Mouse (Mus musculus): ENCODE results near the gene Pcca. TPM values are rescaled to one million over a fixed set of nuclear protein-coding genes. Genes with fewer than 3 reads are reported as not detected.

The Pcca gene
- total RNA-seq, 1 experiment = 12.3 TPM

- Histone ChIP-seq H3K36me3 (ENCODE audit: control insufficient read depth, insufficient read depth, low read length, poor library complexity, severe bottlenecking) (no peaks in the 10 kb centered on the region), H3K27ac (ENCODE audit: insufficient read depth, low read depth, low read length, poor library complexity, severe bottlenecking) (no peak overlapping the region), H3K9ac (ENCODE audit: insufficient read depth, low read depth, low read length, poor library complexity, severe bottlenecking) (no peak overlapping the region), H3K4me3 (ENCODE audit: insufficient read depth in 1 of 2, low read depth in 1 of 2, low read length in 2 of 2, poor library complexity in 1 of 2, severe bottlenecking in 1 of 2) (no peak overlapping the region), H3K4me1 (ENCODE audit: control insufficient read depth in 2 of 2, insufficient read depth in 2 of 2, low read length in 2 of 2, poor library complexity in 1 of 2) (no peaks in the 10 kb centered on the region), H3K9me3 (ENCODE audit: control insufficient read depth, insufficient read depth, low read depth, low read length) (no peaks in the 10 kb centered on the region)
- TF ChIP-seq CHD2 (IDR thresholded peaks at IDR 0.05; ENCODE audit: low read depth, low read length) (no peak), ZC3H11A (IDR thresholded peaks at IDR 0.05; ENCODE audit: borderline replicate concordance, low read depth, low read length) (no peak), MAFK (IDR thresholded peaks at IDR 0.05; ENCODE audit: insufficient read depth, low read depth, low read length) (no peak), ZNF384 (IDR thresholded peaks at IDR 0.05; ENCODE audit: low read depth, low read length) (no peak), HCFC1 (IDR thresholded peaks at IDR 0.05; ENCODE audit: borderline replicate concordance, insufficient read depth, low read length) (no peak)
- DNase-seq (ENCODE audit: low read depth, low spot score) = no peak
- in situ Hi-C loops (cut with MboI; ENCODE audit: low sequenced_read_pairs in 2 of 2, unreplicated experiment in 2 of 2) = no loop called here
Observed at GRCm38 (mm10) chr14:122617656-122618055, 83.5 kb downstream of the Pcca start.

DNA sequence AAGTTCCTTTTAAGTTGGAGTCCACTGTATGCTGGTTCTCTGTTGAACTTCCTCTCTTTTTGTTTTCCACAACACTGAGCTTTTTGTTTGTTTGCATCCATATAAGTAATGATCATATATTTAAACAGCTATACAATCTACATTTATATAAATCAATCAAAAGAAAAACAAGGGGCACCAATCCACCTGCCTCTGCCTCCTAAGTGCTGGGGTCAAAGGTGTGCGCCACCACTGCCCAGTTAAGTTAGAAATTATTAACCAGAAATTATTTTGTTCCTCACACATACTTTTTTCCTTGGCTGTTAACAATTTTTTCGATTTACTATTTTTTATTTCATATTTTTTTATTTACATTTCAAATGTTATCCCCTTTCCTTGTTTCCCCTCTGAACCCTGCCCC lies 99.3 kb downstream of the Pcca start:
- DNase-seq (ENCODE audit: low read depth, low spot score) = no peak
- H3K9me3 ChIP-seq (ENCODE audit: control insufficient read depth, insufficient read depth, low read depth, low read length) = no peaks in the 10 kb centered on the region
- in situ Hi-C loops (cut with MboI; ENCODE audit: low sequenced_read_pairs in 2 of 2, unreplicated experiment in 2 of 2) = no loop called here
- H3K4me1 ChIP-seq (ENCODE audit: control insufficient read depth in 2 of 2, insufficient read depth in 2 of 2, low read length in 2 of 2, poor library complexity in 1 of 2) = no peaks in the 10 kb centered on the region
- no peak overlapping the region for H3K4me3 ChIP-seq (ENCODE audit: insufficient read depth in 1 of 2, low read depth in 1 of 2, low read length in 2 of 2, poor library complexity in 1 of 2, severe bottlenecking in 1 of 2)
- no peak overlapping the region for H3K27ac ChIP-seq (ENCODE audit: insufficient read depth, low read depth, low read length, poor library complexity, severe bottlenecking)
- no peaks in the 10 kb centered on the region for H3K36me3 ChIP-seq (ENCODE audit: control insufficient read depth, insufficient read depth, low read length, poor library complexity, severe bottlenecking)
- TF ChIP-seq CHD2 (IDR thresholded peaks at IDR 0.05; ENCODE audit: low read depth, low read length) (no peak), MAFK (IDR thresholded peaks at IDR 0.05; ENCODE audit: insufficient read depth, low read depth, low read length) (no peak), ZNF384 (IDR thresholded peaks at IDR 0.05; ENCODE audit: low read depth, low read length) (no peak), HCFC1 (IDR thresholded peaks at IDR 0.05; ENCODE audit: borderline replicate concordance, insufficient read depth, low read length) (no peak), ZC3H11A (IDR thresholded peaks at IDR 0.05; ENCODE audit: borderline replicate concordance, low read depth, low read length) (no peak)
- no peak overlapping the region for H3K9ac ChIP-seq (ENCODE audit: insufficient read depth, low read depth, low read length, poor library complexity, severe bottlenecking)

DNA sequence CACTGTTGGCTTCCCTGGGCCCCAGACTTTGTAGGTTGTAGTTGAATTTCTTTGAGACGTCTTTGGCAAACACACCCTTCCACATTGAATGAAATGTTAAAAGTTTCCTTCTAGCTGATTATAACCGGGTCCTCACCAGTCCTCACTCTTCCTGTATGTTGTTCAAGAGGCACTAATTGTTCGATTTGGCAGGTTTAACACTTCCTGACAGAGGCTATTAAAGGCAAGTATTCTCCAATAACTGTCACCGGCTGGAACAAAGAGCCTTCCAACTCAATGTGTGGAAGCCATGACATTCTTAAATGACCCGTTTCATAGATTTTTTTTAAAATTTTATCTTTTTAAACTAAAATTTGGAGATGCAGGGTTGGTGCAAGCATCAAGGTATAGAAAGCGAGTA lies 102.5 kb downstream of the Pcca start:
- Histone ChIP-seq H3K4me3 (ENCODE audit: insufficient read depth in 1 of 2, low read depth in 1 of 2, low read length in 2 of 2, poor library complexity in 1 of 2, severe bottlenecking in 1 of 2) (no peak overlapping the region), H3K36me3 (ENCODE audit: control insufficient read depth, insufficient read depth, low read length, poor library complexity, severe bottlenecking) (no peaks in the 10 kb centered on the region), H3K9me3 (ENCODE audit: control insufficient read depth, insufficient read depth, low read depth, low read length) (no peaks in the 10 kb centered on the region), H3K9ac (ENCODE audit: insufficient read depth, low read depth, low read length, poor library complexity, severe bottlenecking) (no peak overlapping the region), H3K4me1 (ENCODE audit: control insufficient read depth in 2 of 2, insufficient read depth in 2 of 2, low read length in 2 of 2, poor library complexity in 1 of 2) (no peaks in the 10 kb centered on the region), H3K27ac (ENCODE audit: insufficient read depth, low read depth, low read length, poor library complexity, severe bottlenecking) (no peak overlapping the region)
- TF ChIP-seq HCFC1 (IDR thresholded peaks at IDR 0.05; ENCODE audit: borderline replicate concordance, insufficient read depth, low read length) = no peak
- no peak for DNase-seq (ENCODE audit: low read depth, low spot score)
- in situ Hi-C loops (cut with MboI; ENCODE audit: low sequenced_read_pairs in 2 of 2, unreplicated experiment in 2 of 2) = no loop called here

DNA sequence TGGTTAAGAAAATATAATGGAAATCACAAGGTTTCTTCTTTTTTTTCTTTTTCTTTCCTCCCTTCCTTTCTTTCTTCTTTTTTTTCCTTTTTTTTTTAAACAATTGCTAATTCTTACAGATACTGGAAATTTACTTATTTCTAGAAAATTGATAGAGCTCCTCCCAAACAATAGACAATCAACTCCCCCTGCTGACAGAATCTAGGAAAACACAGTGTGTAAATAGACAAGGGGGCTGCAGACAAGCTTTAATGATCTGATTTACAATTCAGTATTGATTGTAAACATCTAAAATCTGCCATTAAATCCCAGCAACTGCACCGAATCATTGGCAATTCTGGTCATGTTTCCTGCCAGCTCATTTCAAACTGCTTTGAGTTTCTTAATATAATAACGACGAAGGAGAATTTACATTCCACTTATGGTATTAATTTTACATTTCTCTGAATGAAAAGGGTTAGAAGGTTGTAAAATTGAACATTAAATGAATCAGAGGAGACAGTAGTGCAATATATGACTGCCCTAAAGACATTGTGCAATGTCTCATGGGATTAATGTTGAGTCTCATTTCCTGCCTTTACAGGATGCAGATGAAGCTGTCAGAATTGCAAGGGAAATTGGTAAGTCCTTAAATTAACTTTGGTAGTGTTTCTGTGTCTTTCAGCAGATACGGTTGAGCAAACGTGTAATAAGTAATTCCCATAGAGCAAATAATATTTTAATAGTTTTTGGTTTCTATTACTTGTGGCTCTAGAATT lies 103.9 kb downstream of the Pcca start:
- Histone ChIP-seq H3K4me1 (ENCODE audit: control insufficient read depth in 2 of 2, insufficient read depth in 2 of 2, low read length in 2 of 2, poor library complexity in 1 of 2) (no peaks in the 10 kb centered on the region), H3K36me3 (ENCODE audit: control insufficient read depth, insufficient read depth, low read length, poor library complexity, severe bottlenecking) (no peaks in the 10 kb centered on the region), H3K4me3 (ENCODE audit: insufficient read depth in 1 of 2, low read depth in 1 of 2, low read length in 2 of 2, poor library complexity in 1 of 2, severe bottlenecking in 1 of 2) (no peak overlapping the region), H3K9ac (ENCODE audit: insufficient read depth, low read depth, low read length, poor library complexity, severe bottlenecking) (no peak overlapping the region), H3K27ac (ENCODE audit: insufficient read depth, low read depth, low read length, poor library complexity, severe bottlenecking) (no peak overlapping the region), H3K9me3 (ENCODE audit: control insufficient read depth, insufficient read depth, low read depth, low read length) (no peaks in the 10 kb centered on the region)
- in situ Hi-C loops (cut with MboI; ENCODE audit: low sequenced_read_pairs in 2 of 2, unreplicated experiment in 2 of 2) = no loop called here
- peak; percentile 2 for DNase-seq (ENCODE audit: low read depth, low spot score)
- no peak for TF ChIP-seq CHD2 (IDR thresholded peaks at IDR 0.05; ENCODE audit: low read depth, low read length)
- TF ChIP-seq HCFC1 (IDR thresholded peaks at IDR 0.05; ENCODE audit: borderline replicate concordance, insufficient read depth, low read length) = no peak
- no peak for TF ChIP-seq ZNF384 (IDR thresholded peaks at IDR 0.05; ENCODE audit: low read depth, low read length)
- TF ChIP-seq ZC3H11A (IDR thresholded peaks at IDR 0.05; ENCODE audit: borderline replicate concordance, low read depth, low read length) = no peak
- no peak for TF ChIP-seq MAFK (IDR thresholded peaks at IDR 0.05; ENCODE audit: insufficient read depth, low read depth, low read length)

Data from ES-E14 (cell line).